Mouse (Mus musculus): ENCODE data around the gene Atat1. TPM values are rescaled to one million over a fixed set of nuclear protein-coding genes. Genes with fewer than 3 reads are reported as not detected.

Atat1 gene
- polyA plus RNA-seq, 1 experiment = 24.3 TPM

GRCm38 (mm10) chr17:35897644-35898573 is 12.0 kb downstream of the Atat1 start:
- H3K4me3 ChIP-seq (ENCODE audit: extremely low read depth, insufficient read depth, insufficient read length) = no peak overlapping the region
- TF ChIP-seq CTCF (IDR thresholded peaks at IDR 0.05; ENCODE audit: extremely low read depth, insufficient read depth, insufficient read length, insufficient replicate concordance) (no peak), POLR2A (IDR thresholded peaks at IDR 0.05; ENCODE audit: low read depth, low read length) (no peak)
- DNase-seq (ENCODE audit: low read depth in 1 of 2, low spot score in 2 of 2) = no peak
- no peak overlapping the region; the same call in 1 of the 2 replicates for H3K27ac ChIP-seq (ENCODE audit: insufficient read depth, low read length)
- H3K36me3 ChIP-seq (ENCODE audit: control insufficient read depth, insufficient read depth, low read length) = peaks cover under 1% of the 10 kb centered on the region; the same call in 1 of the 2 replicates
- no peaks in the 10 kb centered on the region for H3K27me3 ChIP-seq (ENCODE audit: control insufficient read depth, insufficient read depth, low read length)
- no peaks in the 10 kb centered on the region; the same call in 1 of the 2 replicates for H3K4me1 ChIP-seq (ENCODE audit: control insufficient read depth, insufficient read depth, insufficient read length)
- WGBS = 32% methylated on average over 23 of the region's 23 CpGs

GRCm38 (mm10) chr17:35896781-35897643 is 12.9 kb downstream of the Atat1 start, which contains the start of gene 2310061I04Rik:
TSS of gene 2310061I04Rik (minus strand) at chr17:35897431.
- WGBS = under 1% methylated on average over 78 of the region's 86 CpGs
- TF ChIP-seq POLR2A (IDR thresholded peaks at IDR 0.05; ENCODE audit: low read depth, low read length) (no peak), CTCF (IDR thresholded peaks at IDR 0.05; ENCODE audit: extremely low read depth, insufficient read depth, insufficient read length, insufficient replicate concordance) (no peak)
- Histone ChIP-seq H3K4me3 (ENCODE audit: extremely low read depth, insufficient read depth, insufficient read length) (peak within 1 kb of the TSS; percentile 88), H3K27me3 (ENCODE audit: control insufficient read depth, insufficient read depth, low read length) (no peaks in the 10 kb centered on the region), H3K4me1 (ENCODE audit: control insufficient read depth, insufficient read depth, insufficient read length) (no peaks in the 10 kb centered on the region; the same call in 1 of the 2 replicates), H3K27ac (ENCODE audit: insufficient read depth, low read length) (peak within 1 kb of the TSS; percentile 81), H3K36me3 (ENCODE audit: control insufficient read depth, insufficient read depth, low read length) (peaks cover 8% of the 10 kb centered on the region)
- DNase-seq (ENCODE audit: low read depth in 1 of 2, low spot score in 2 of 2) = peak; percentile 84 to 89

GRCm38 (mm10) chr17:35887725-35888124 is 22.1 kb downstream of the Atat1 start:
- H3K27ac ChIP-seq (ENCODE audit: insufficient read depth, low read length) = no peak overlapping the region
- DNase-seq (ENCODE audit: low read depth in 1 of 2, low spot score in 2 of 2) = no peak
- no peak overlapping the region for H3K4me3 ChIP-seq (ENCODE audit: extremely low read depth, insufficient read depth, insufficient read length)
- WGBS = 88% methylated on average over 11 of the region's 17 CpGs
- no peaks in the 10 kb centered on the region for H3K27me3 ChIP-seq (ENCODE audit: control insufficient read depth, insufficient read depth, low read length)
- H3K4me1 ChIP-seq (ENCODE audit: control insufficient read depth, insufficient read depth, insufficient read length) = no peaks in the 10 kb centered on the region
- peaks cover 72% of the 10 kb centered on the region for H3K36me3 ChIP-seq (ENCODE audit: control insufficient read depth, insufficient read depth, low read length)
- TF ChIP-seq POLR2A (IDR thresholded peaks at IDR 0.05; ENCODE audit: low read depth, low read length) = no peak
- no peak for TF ChIP-seq CTCF (IDR thresholded peaks at IDR 0.05; ENCODE audit: extremely low read depth, insufficient read depth, insufficient read length, insufficient replicate concordance)

GRCm38 (mm10) chr17:35883777-35884176 is 26.1 kb downstream of the Atat1 start:
- Histone ChIP-seq H3K4me1 (ENCODE audit: control insufficient read depth, insufficient read depth, insufficient read length) (peaks cover 3% of the 10 kb centered on the region; the same call in 1 of the 2 replicates), H3K27me3 (ENCODE audit: control insufficient read depth, insufficient read depth, low read length) (no peaks in the 10 kb centered on the region), H3K36me3 (ENCODE audit: control insufficient read depth, insufficient read depth, low read length) (peaks cover 52% of the 10 kb centered on the region), H3K27ac (ENCODE audit: insufficient read depth, low read length) (no peak overlapping the region), H3K4me3 (ENCODE audit: extremely low read depth, insufficient read depth, insufficient read length) (no peak overlapping the region)
- TF ChIP-seq POLR2A (IDR thresholded peaks at IDR 0.05; ENCODE audit: low read depth, low read length) (no peak), CTCF (IDR thresholded peaks at IDR 0.05; ENCODE audit: extremely low read depth, insufficient read depth, insufficient read length, insufficient replicate concordance) (no peak)
- DNase-seq (ENCODE audit: low read depth in 1 of 2, low spot score in 2 of 2) = no peak
- 95% methylated on average over 14 of the region's 14 CpGs for WGBS

GRCm38 (mm10) chr17:35882924-35883323 is 27.0 kb downstream of the Atat1 start:
- H3K27ac ChIP-seq (ENCODE audit: insufficient read depth, low read length) = no peak overlapping the region
- H3K27me3 ChIP-seq (ENCODE audit: control insufficient read depth, insufficient read depth, low read length) = no peaks in the 10 kb centered on the region
- no peak overlapping the region for H3K4me3 ChIP-seq (ENCODE audit: extremely low read depth, insufficient read depth, insufficient read length)
- 96% methylated on average over 17 of the region's 17 CpGs for WGBS
- DNase-seq (ENCODE audit: low read depth in 1 of 2, low spot score in 2 of 2) = no peak
- peaks cover 43% of the 10 kb centered on the region for H3K36me3 ChIP-seq (ENCODE audit: control insufficient read depth, insufficient read depth, low read length)
- TF ChIP-seq POLR2A (IDR thresholded peaks at IDR 0.05; ENCODE audit: low read depth, low read length) = no peak
- no peak for TF ChIP-seq CTCF (IDR thresholded peaks at IDR 0.05; ENCODE audit: extremely low read depth, insufficient read depth, insufficient read length, insufficient replicate concordance)
- H3K4me1 ChIP-seq (ENCODE audit: control insufficient read depth, insufficient read depth, insufficient read length) = peaks cover 3% of the 10 kb centered on the region; the same call in 1 of the 2 replicates

GRCm38 (mm10) chr17:35879245-35880057 is 30.4 kb downstream of the Atat1 start, which contains the start of gene Dhx16:
TSS of gene Dhx16 (plus strand) at chr17:35879819.
- H3K4me1 ChIP-seq (ENCODE audit: control insufficient read depth, insufficient read depth, insufficient read length) = peaks cover 3% of the 10 kb centered on the region; the same call in 1 of the 2 replicates
- DNase-seq (ENCODE audit: low read depth in 1 of 2, low spot score in 2 of 2) = peak; percentile 86 to 96
- peak within 1 kb of the TSS; percentile 51 for H3K27ac ChIP-seq (ENCODE audit: insufficient read depth, low read length)
- H3K36me3 ChIP-seq (ENCODE audit: control insufficient read depth, insufficient read depth, low read length) = peaks cover 34% of the 10 kb centered on the region
- WGBS = 6% methylated on average over 66 of the region's 66 CpGs
- peak; percentile 19; the same call in 1 of the 2 replicates for TF ChIP-seq POLR2A (IDR thresholded peaks at IDR 0.05; ENCODE audit: low read depth, low read length)
- peak; percentile 84; the same call in 1 of the 2 replicates for TF ChIP-seq CTCF (IDR thresholded peaks at IDR 0.05; ENCODE audit: extremely low read depth, insufficient read depth, insufficient read length, insufficient replicate concordance)
- H3K27me3 ChIP-seq (ENCODE audit: control insufficient read depth, insufficient read depth, low read length) = no peaks in the 10 kb centered on the region
- peak within 1 kb of the TSS; percentile 87 for H3K4me3 ChIP-seq (ENCODE audit: extremely low read depth, insufficient read depth, insufficient read length)

Measured in spleen, adult 2 months (tissue).